Mouse (Mus musculus) MEL (cell line): ENCODE measurements at regions not wholly inside any gene's neighbourhood (a gene's known extent, or its start where the extent isn't known, plus 50 kb on each side); places are given as distances from the start of the nearest gene placed in this dataset.

Experiments used
- DNase-seq: peaks from one replicate; pipeline ENCODE4 v3.0.0; 2011; ENCODE audit warnings: low read depth, low spot score
- H3K27ac ChIP-seq: 2 replicates; pipeline ENCODE4 v1.5.1; 2012; ENCODE audit warnings: low read depth, mild to moderate bottlenecking, control low read depth, low read length, moderate library complexity; ENCODE audit not compliant: control insufficient read depth
- H3K27me3 ChIP-seq, 2 experiments: fragments of 150-350 bp in 1 of 2; sonication (generic) in 1 of 2; 2 replicates each; pipeline ENCODE4 v1.6.1; 2012; ENCODE audit warnings: low read length in 2 of 2, mild to moderate bottlenecking in 2 of 2, improper control_type of control experiment in 1 of 2, moderate library complexity in 1 of 2; ENCODE audit not compliant: insufficient read depth in 2 of 2, control insufficient read depth in 1 of 2
- H3K36me3 ChIP-seq, 2 experiments: 2 replicates each; pipeline ENCODE4 v1.6.1; 2012 to 2014; ENCODE audit warnings: low read length in 2 of 2, improper control_type of control experiment in 1 of 2, inconsistent platforms in 1 of 2, mild to moderate bottlenecking in 1 of 2; ENCODE audit not compliant: insufficient read depth in 2 of 2, control insufficient read depth in 1 of 2
- H3K4me1 ChIP-seq, 2 experiments: fragments of 150-350 bp in 1 of 2; sonication (generic) in 1 of 2; 2 replicates each; pipeline ENCODE4 v1.6.1; 2012; ENCODE audit warnings: low read length in 2 of 2, improper control_type of control experiment in 1 of 2, mild to moderate bottlenecking in 1 of 2; ENCODE audit not compliant: insufficient read depth in 2 of 2, control insufficient read depth in 1 of 2
- H3K4me3 ChIP-seq, 2 experiments: fragments of 150-350 bp in 1 of 2; sonication (generic) in 1 of 2; 2 replicates each; pipeline ENCODE4 v1.5.1; 2012; ENCODE audit warnings: low read depth in 2 of 2, low read length in 2 of 2, mild to moderate bottlenecking in 2 of 2, moderate library complexity in 2 of 2, control low read depth in 1 of 2, improper control_type of control experiment in 1 of 2; ENCODE audit not compliant: control insufficient read depth in 1 of 2, insufficient read depth in 1 of 2
- H3K79me2 ChIP-seq: 2 replicates; pipeline ENCODE4 v1.6.1; 2012; ENCODE audit warnings: mild to moderate bottlenecking, low read length, moderate library complexity; ENCODE audit not compliant: control insufficient read depth, poor library complexity, insufficient read depth
- H3K9ac ChIP-seq: 2 replicates; pipeline ENCODE4 v1.6.1; 2012; ENCODE audit warnings: low read depth, mild to moderate bottlenecking, control low read depth, low read length, moderate library complexity; ENCODE audit not compliant: control insufficient read depth, poor library complexity, severe bottlenecking
- H3K9me3 ChIP-seq: fragments of 150-350 bp; sonication (generic); replicated peaks from 2 replicates; pipeline ENCODE4 v1.6.1; 2012; ENCODE audit warnings: mild to moderate bottlenecking, low read length, improper control_type of control experiment, moderate library complexity; ENCODE audit not compliant: insufficient read depth
- BHLHE40 ChIP-seq: IDR thresholded peaks from 2 replicates; pipeline ENCODE4 v1.6.1; 2012; ENCODE audit warnings: low read depth, mild to moderate bottlenecking, inconsistent platforms, low read length, improper control_type of control experiment, borderline replicate concordance
- CHD1 ChIP-seq: IDR thresholded peaks from 2 replicates; pipeline ENCODE4 v1.6.1; 2012; ENCODE audit warnings: low read depth, mild to moderate bottlenecking, inconsistent platforms, low read length, improper control_type of control experiment
- CTCF ChIP-seq, 3 experiments: IDR thresholded peaks in 2 of 3; conservative IDR thresholded peaks in 1 of 3; 2 replicates each; pipeline ENCODE4 v1.5.1; 2011 to 2012; ENCODE audit warnings: low read length in 3 of 3, low read depth in 2 of 3, mild to moderate bottlenecking in 2 of 3, improper control_type of control experiment in 1 of 3, inconsistent platforms in 1 of 3, mixed read lengths in 1 of 3, moderate library complexity in 1 of 3; ENCODE audit not compliant: control insufficient read depth in 1 of 3, insufficient read depth in 1 of 3, poor library complexity in 1 of 3, severe bottlenecking in 1 of 3
- EP300 ChIP-seq, 2 experiments: IDR thresholded peaks; 2 replicates each; pipeline ENCODE4 v1.6.1; 2011; ENCODE audit warnings: improper control_type of control experiment in 2 of 2, low read length in 2 of 2, low read depth in 1 of 2, mild to moderate bottlenecking in 1 of 2
- GABPA ChIP-seq: IDR thresholded peaks from 2 replicates; pipeline ENCODE4 v1.6.1; 2012; ENCODE audit warnings: low read depth, mild to moderate bottlenecking, inconsistent platforms, low read length, improper control_type of control experiment, moderate library complexity
- GATA1 ChIP-seq: IDR thresholded peaks from 2 replicates; pipeline ENCODE4 v1.6.1; 2011; ENCODE audit warnings: low read depth, low read length, improper control_type of control experiment
- MAFK ChIP-seq: IDR thresholded peaks from 2 replicates; pipeline ENCODE4 v1.6.1; 2011; ENCODE audit warnings: low read depth, mild to moderate bottlenecking, low read length, improper control_type of control experiment, borderline replicate concordance
- MAX ChIP-seq: IDR thresholded peaks from 2 replicates; pipeline ENCODE4 v1.6.1; 2011; ENCODE audit warnings: low read length, improper control_type of control experiment
- MYB ChIP-seq: IDR thresholded peaks from 2 replicates; pipeline ENCODE4 v1.6.1; 2011; ENCODE audit warnings: mild to moderate bottlenecking, low read depth, low read length, improper control_type of control experiment
- MYC ChIP-seq: IDR thresholded peaks from 2 replicates; pipeline ENCODE4 v1.6.1; 2011; ENCODE audit warnings: low read depth, mild to moderate bottlenecking, low read length, improper control_type of control experiment, moderate library complexity
- POLR2A ChIP-seq, 2 experiments: IDR thresholded peaks; 2 replicates each; pipeline ENCODE4 v1.6.1; 2011 to 2012; ENCODE audit warnings: low read length in 2 of 2, mild to moderate bottlenecking in 2 of 2, control low read depth in 1 of 2, improper control_type of control experiment in 1 of 2, low read depth in 1 of 2, moderate library complexity in 1 of 2; ENCODE audit not compliant: control insufficient read depth in 1 of 2, insufficient read depth in 1 of 2, poor library complexity in 1 of 2
- POLR2AphosphoS5 ChIP-seq: IDR thresholded peaks from 2 replicates; pipeline ENCODE4 v1.6.1; 2012; ENCODE audit warnings: low read depth, borderline replicate concordance, mild to moderate bottlenecking, inconsistent platforms, low read length, moderate library complexity, mixed read lengths
- RAD21 ChIP-seq: IDR thresholded peaks from 2 replicates; pipeline ENCODE4 v1.6.1; 2011; ENCODE audit warnings: mild to moderate bottlenecking, low read depth, low read length, improper control_type of control experiment
- RCOR1 ChIP-seq: IDR thresholded peaks from 2 replicates; pipeline ENCODE4 v1.6.1; 2012; ENCODE audit warnings: low read depth, mild to moderate bottlenecking, inconsistent platforms, low read length, improper control_type of control experiment
- SIN3A ChIP-seq: IDR thresholded peaks from 2 replicates; pipeline ENCODE4 v1.6.1; 2012; ENCODE audit warnings: low read length, improper control_type of control experiment, inconsistent platforms
- TAL1 ChIP-seq: IDR thresholded peaks from 2 replicates; pipeline ENCODE4 v1.6.1; 2012; ENCODE audit warnings: mild to moderate bottlenecking, inconsistent platforms, low read length, moderate library complexity, mixed read lengths
- TBP ChIP-seq: IDR thresholded peaks from 2 replicates; pipeline ENCODE4 v1.8.0; 2011; ENCODE audit warnings: low read depth, low read length, improper control_type of control experiment
- TCF12 ChIP-seq: IDR thresholded peaks from 2 replicates; pipeline ENCODE4 v1.6.1; 2014; ENCODE audit warnings: low read depth, mild to moderate bottlenecking, inconsistent platforms, low read length, improper control_type of control experiment, moderate library complexity
- USF1 ChIP-seq: IDR thresholded peaks from 2 replicates; pipeline ENCODE4 v1.6.1; 2014; ENCODE audit warnings: low read depth, mild to moderate bottlenecking, inconsistent platforms, low read length, improper control_type of control experiment, moderate library complexity
- USF2 ChIP-seq, 2 experiments: IDR thresholded peaks; 2 replicates each; pipeline ENCODE4 v1.6.1; 2011 to 2012; ENCODE audit warnings: improper control_type of control experiment in 2 of 2, low read length in 2 of 2, borderline replicate concordance in 1 of 2, inconsistent platforms in 1 of 2, low read depth in 1 of 2, mild to moderate bottlenecking in 1 of 2; ENCODE audit not compliant: insufficient read depth in 1 of 2
- ZNF384 ChIP-seq: IDR thresholded peaks from 2 replicates; pipeline ENCODE4 v1.6.1; 2012; ENCODE audit warnings: low read depth, mild to moderate bottlenecking, inconsistent platforms, low read length, improper control_type of control experiment

DNA sequence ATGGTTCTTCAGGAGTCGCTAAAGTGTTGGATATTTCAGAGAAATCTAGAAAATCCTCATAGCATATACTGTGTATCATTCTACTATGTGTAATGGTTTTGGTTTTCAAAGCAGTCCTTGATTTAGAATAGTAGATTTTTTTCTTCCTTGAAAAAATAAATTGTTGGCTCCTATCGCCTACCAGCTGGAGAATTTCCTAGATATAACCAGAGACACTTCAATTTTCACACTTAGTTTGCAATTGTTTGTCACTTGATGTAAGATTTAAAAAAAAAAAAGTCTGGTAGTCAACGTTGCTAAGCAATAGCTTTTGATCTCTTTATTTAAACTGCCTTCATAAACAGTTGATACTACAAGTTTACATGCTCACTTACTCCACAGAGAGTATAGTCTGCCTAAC is 663.7 kb downstream of the Pdha2 start:
- no peaks in the 10 kb centered on the region for H3K36me3 ChIP-seq
- no peak overlapping the region for H3K9ac ChIP-seq
- DNase-seq, result no peak
- no peaks in the 10 kb centered on the region for H3K9me3 ChIP-seq
- H3K27me3 ChIP-seq, result no peaks in the 10 kb centered on the region
- no peaks in the 10 kb centered on the region for H3K4me1 ChIP-seq
- H3K79me2 ChIP-seq, result no peaks in the 10 kb centered on the region
- H3K4me3 ChIP-seq, result no peak overlapping the region
- TF ChIP-seq TAL1, result no peak
- TF ChIP-seq BHLHE40, result no peak
- TF ChIP-seq CHD1, result no peak
- no peak for TF ChIP-seq TBP
- no peak for TF ChIP-seq CTCF (IDR thresholded peaks at IDR 0.05 in 2 of 3, conservative IDR thresholded peaks at IDR 0.05 in 1 of 3; ENCODE audit: control insufficient read depth in 1 of 3, insufficient read depth in 1 of 3, low read depth in 2 of 3, low read length in 3 of 3, poor library complexity in 1 of 3, severe bottlenecking in 1 of 3)
- no peak for TF ChIP-seq POLR2AphosphoS5
- TF ChIP-seq MAX, result no peak
- TF ChIP-seq ZNF384, result no peak
- no peak for TF ChIP-seq POLR2A (IDR thresholded peaks at IDR 0.05; ENCODE audit: control insufficient read depth in 1 of 2, insufficient read depth in 1 of 2, low read depth in 1 of 2, low read length in 2 of 2, poor library complexity in 1 of 2)
- TF ChIP-seq USF2 (IDR thresholded peaks at IDR 0.05; ENCODE audit: borderline replicate concordance in 1 of 2, insufficient read depth in 1 of 2, low read depth in 1 of 2, low read length in 2 of 2), result no peak
- TF ChIP-seq RCOR1, result no peak
- TF ChIP-seq RAD21, result no peak
- TF ChIP-seq MYB, result no peak
- no peak for TF ChIP-seq TCF12
- TF ChIP-seq GATA1, result no peak
- no peak for TF ChIP-seq USF1
- TF ChIP-seq GABPA, result no peak
- no peak for TF ChIP-seq MYC
- no peak for TF ChIP-seq EP300 (IDR thresholded peaks at IDR 0.05; ENCODE audit: low read depth in 1 of 2, low read length in 2 of 2)
- TF ChIP-seq, all 39 proteins: peak for 0
- H3K27ac ChIP-seq, result no peak overlapping the region

DNA sequence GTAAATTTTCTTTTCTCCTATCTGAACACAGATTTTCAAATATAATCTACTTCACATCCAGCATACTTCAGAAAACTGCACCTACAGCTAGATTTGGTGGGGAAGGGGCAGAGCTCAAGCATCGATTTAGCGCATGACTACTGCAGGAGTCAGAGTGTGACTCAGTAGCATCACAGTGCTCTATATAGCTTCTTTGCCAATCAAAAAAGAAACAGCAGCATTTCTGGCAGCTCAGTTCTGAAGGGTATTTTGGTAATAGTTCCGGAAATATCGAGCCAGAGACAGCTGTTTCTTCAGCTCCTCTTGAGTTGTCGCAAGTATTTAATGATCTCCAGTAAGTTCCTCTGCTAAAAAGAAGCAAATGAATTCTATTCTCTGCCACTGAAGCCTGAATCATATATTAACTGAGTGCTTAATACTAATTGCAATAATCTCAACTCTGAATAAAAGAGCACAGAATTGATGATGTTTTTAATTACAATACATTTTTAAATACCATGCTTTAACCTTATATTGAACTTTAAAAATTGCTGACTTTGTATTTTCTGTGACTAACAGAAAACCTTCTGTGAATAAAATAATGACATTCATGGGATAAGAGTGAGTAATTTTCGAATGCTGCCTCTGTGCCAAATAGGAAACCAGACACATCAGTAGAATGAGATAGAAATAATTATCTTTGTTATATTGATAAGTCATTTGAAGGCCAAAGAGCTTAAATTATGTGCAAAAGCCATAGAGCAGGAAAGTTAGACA is 680.2 kb downstream of the Pdha2 start:
- H3K36me3 ChIP-seq, result no peaks in the 10 kb centered on the region
- H3K79me2 ChIP-seq, result no peaks in the 10 kb centered on the region
- no peak overlapping the region for H3K27ac ChIP-seq
- H3K4me1 ChIP-seq, result no peaks in the 10 kb centered on the region
- H3K27me3 ChIP-seq, result no peaks in the 10 kb centered on the region
- H3K9ac ChIP-seq, result no peak overlapping the region
- H3K9me3 ChIP-seq, result no peaks in the 10 kb centered on the region; the same call in 1 of the 2 replicates
- TF ChIP-seq MAFK (peak; percentile 67; the same call in 1 of the 2 replicates), SIN3A (no peak)
- no peak for DNase-seq
- H3K4me3 ChIP-seq, result no peak overlapping the region
